Mouse (Mus musculus) Patski (cell line): Measurements from ENCODE around the gene Gbgt1. TPM values are rescaled to one million over a fixed set of nuclear protein-coding genes. Genes with fewer than 3 reads are reported as not detected.

ENCODE experiments used
- ATAC-seq: fragments of 100-300 bp; one replicate; pipeline ENCODE4 v1.8.0; 2021
- CTCF ChIA-PET: fragments of 350-600 bp; sonication (Branson Sonifier 250); formaldehyde crosslinking; loops from one replicate; lab custom pipeline; 2022; ENCODE audit warnings: inconsistent platforms; lab: Charles Lee
- POLR2A ChIA-PET: fragments of 350-600 bp; sonication (Branson Sonifier 250); formaldehyde crosslinking; loops from one replicate; lab custom pipeline; 2022; ENCODE audit warnings: antibody characterized with exemption, inconsistent platforms; lab: Charles Lee
- DNase-seq: peaks from one replicate; pipeline ENCODE4 v3.0.0-alpha.2; 2011; ENCODE audit warnings: low read depth, low spot score
- H3K27me3 ChIP-seq: fragments of 371-371 bp; one replicate; pipeline ENCODE4 v1.5.1; 2021
- CTCF ChIP-seq: fragments of 100-300 bp; IDR thresholded peaks from one replicate; pipeline ENCODE4 v1.5.1; 2021
- in situ Hi-C: fragments of 300-500 bp; cut with MboI; formaldehyde crosslinking; loops from 3 replicates; pipeline ENCODE4 v1.11.1; 2018; ENCODE audit warnings: low pct_unique_long_range_greater_than_20kb, mixed read lengths
- polyA plus RNA-seq: library from polyadenylated mRNA; unstranded; gene quantifications from one replicate; pipeline ENCODE4 v1.2.3, GENCODE M21; 2021

Gbgt1 gene
- polyA plus RNA-seq, 1 experiment from 2014 or later = not detected

DNA sequence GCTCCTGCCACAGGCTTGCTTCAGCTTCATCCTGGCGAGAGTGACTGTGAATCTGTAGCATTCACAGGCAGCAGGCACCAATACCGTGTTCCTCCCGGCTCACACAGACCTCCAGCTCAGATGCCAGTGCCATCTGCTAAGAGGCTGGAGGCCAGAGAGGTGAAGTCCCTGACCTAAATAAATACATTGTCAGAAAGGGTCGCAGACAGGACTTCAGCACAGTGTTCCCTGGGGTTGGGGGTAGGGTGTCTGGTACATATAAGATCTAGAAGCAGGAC, 38.5 kb downstream of the Gbgt1 start:
- TF ChIP-seq CTCF = no peak
- no peak for ATAC-seq
- CTCF ChIA-PET = interaction anchor here (0.8 kb wide), 1 partner anchor 13 kb away, joined by 5 read pairs; no protein-coding TSS in a partner anchor

DNA sequence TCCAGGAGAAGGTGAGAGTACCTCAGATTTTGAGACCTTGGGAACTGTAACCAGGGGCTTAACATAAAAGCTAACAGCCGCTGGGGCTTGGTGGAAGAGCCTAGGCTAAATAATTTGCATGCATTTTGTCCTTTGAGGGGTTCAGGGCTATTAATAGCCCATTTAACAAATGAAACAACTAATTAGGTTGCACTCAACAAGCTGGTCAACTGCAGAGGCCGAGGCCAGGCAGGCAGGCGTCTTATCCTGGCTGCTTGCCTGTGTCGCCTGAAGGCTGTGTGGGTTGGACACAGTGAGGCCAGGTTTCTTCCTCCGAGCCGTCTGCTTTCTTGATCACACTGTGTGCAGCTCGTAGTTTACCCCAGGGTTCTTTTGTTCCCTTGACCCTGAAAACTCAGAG, 39.0 kb downstream of the Gbgt1 start:
- no peak for ATAC-seq
- no peaks in the 10 kb centered on the region for H3K27me3 ChIP-seq
- TF ChIP-seq CTCF = no peak
- ChIA-PET CTCF (interaction anchor here (0.8 kb wide), 1 partner anchor 12 kb away, joined by 5 read pairs; no protein-coding TSS in a partner anchor), POLR2A (interaction anchor here (1.3 kb wide), 1 partner anchor 18 kb away, joined by 4 read pairs; no protein-coding TSS in a partner anchor)
- in situ Hi-C loops = no loop called here
- no peak for DNase-seq

More for the DNA sequence above, 38.5 kb downstream of the Gbgt1 start:
- H3K27me3 ChIP-seq = no peaks in the 10 kb centered on the region
- in situ Hi-C loops = no loop called here
- POLR2A ChIA-PET = interaction anchor here (1.3 kb wide), 1 partner anchor 18 kb away, joined by 4 read pairs; no protein-coding TSS in a partner anchor
- DNase-seq = no peak

DNA sequence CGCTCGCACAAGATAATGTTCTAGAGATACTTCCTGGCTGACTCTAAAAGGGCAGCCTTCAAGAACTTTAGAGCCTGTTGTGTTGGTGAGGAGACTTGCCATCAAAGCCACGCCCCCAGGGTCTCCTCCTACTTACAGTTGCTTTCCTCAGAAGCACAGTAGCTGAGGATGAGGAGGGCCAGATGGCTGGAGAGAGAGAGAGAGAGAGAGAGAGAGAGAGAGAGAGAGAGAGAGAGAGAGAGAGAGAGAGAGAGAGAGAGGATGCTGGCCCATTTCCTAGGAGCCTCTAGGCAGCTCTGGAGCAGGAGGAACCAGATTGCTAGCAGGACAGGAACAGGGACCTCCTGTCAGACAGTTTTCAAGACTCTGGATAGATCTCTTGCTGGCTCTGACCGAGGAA, 39.5 kb downstream of the Gbgt1 start:
- in situ Hi-C loops = no loop called here
- ChIA-PET POLR2A (no interaction called here), CTCF (interaction anchor here (0.8 kb wide), 1 partner anchor 12 kb away, joined by 5 read pairs; no protein-coding TSS in a partner anchor)
- H3K27me3 ChIP-seq = no peaks in the 10 kb centered on the region
- TF ChIP-seq CTCF = no peak
- no peak for DNase-seq
- no peak for ATAC-seq

DNA sequence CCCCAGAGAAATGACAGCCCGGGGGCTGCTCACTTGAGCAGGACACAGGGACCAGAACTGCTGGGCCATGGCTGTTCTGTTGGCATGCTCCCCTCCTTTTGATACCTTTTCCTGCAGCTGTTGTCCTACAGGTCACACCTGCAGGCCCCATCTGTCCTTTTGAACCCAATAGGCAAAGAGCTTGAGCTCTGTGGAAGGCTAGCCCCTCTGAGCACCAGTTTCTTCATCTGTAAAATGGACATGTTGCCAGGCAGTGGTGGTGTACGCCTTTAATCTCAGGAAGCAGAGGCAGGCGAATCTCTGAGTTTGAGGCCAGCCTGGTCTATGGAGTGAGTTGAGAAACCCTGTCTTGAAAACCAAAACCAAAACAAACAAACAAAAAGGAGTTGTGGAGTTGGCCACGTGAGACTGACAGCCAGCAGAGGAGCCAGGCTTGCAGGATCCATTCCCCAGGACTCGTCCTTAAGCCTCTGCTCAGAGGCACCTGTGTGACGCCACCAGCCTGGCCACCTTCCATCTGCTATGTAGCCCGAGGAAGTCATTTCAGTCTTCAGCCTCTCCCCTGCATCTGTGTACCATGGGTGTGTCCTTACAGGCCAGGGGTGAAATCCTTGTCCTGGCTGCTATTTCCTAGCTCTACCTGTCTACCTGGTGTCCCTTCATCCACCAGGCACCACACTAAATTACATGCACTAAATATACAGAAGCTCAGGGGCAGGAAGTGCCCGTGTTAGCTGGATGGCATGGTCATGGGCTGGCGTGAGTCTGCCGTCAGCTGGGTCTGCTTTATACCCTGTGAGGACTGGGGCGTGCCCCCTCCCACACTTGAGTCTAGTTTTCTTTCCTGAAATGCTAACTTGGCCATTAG, 40.3 kb downstream of the Gbgt1 start:
- CTCF ChIA-PET = interaction anchor here (1.1 to 2.1 kb wide), 2 partner anchors 20 to 26 kb away, joined by 5 to 6 read pairs; no protein-coding TSS in a partner anchor
- POLR2A ChIA-PET = interaction anchor here (1.1 kb wide), 1 partner anchor 14 kb away, joined by 3 read pairs; no protein-coding TSS in a partner anchor
- no peak for TF ChIP-seq CTCF
- in situ Hi-C loops = no loop called here
- no peaks in the 10 kb centered on the region for H3K27me3 ChIP-seq
- DNase-seq = no peak
- no peak for ATAC-seq

DNA sequence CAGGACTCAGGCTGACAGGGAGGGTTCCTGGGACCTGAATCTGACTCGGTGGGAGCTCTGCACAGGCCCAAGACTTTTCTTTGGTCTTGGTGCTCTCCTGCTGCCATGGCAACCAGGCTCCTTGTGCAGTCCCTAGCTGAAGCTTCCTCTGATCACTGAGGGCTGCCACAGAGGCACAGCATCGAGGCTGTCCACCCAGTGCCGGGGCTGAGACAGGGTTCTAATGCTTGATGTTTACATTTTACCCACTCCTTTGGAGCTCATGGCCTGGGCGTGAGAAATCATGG, 40.9 kb downstream of the Gbgt1 start:
- no peak for TF ChIP-seq CTCF
- CTCF ChIA-PET = interaction anchor here (1.1 to 2.1 kb wide), 2 partner anchors 21 to 26 kb away, joined by 5 to 6 read pairs; no protein-coding TSS in a partner anchor
- POLR2A ChIA-PET = interaction anchor here (1.1 kb wide), 1 partner anchor 15 kb away, joined by 3 read pairs; no protein-coding TSS in a partner anchor
- ATAC-seq (no peak), DNase-seq (no peak)
- H3K27me3 ChIP-seq = no peaks in the 10 kb centered on the region
- in situ Hi-C loops = no loop called here

- ATAC-seq = no peak
- in situ Hi-C loops = no loop called here
- TF ChIP-seq CTCF = no peak
Measured at GRCm38 (mm10) chr2:28537995-28538816, 41.5 kb downstream of the Gbgt1 start.

DNA sequence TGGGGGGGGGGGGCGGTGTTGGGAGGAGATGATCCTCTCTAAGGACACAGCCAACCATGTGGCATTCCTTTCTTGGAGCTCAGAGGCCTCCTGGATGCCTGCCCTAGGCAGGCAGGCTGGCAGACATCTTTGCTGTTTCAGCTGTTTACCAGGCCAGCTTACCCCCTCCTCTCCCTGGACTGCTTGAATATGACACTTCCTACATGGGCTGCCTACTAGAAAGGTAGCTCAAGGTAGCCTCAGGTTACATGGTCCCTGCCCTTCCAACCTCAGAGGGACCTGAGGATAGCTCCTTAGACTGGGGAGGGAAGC, 42.1 kb downstream of the Gbgt1 start:
- ATAC-seq = no peak
- in situ Hi-C loops = no loop called here
- CTCF ChIA-PET = interaction anchor here (0.9 to 2.3 kb wide), 5 partner anchors 9 to 27 kb away, joined by 3 to 13 read pairs (median 5); no protein-coding TSS in a partner anchor
- H3K27me3 ChIP-seq = no peaks in the 10 kb centered on the region
- no peak for DNase-seq
- no peak for TF ChIP-seq CTCF
- POLR2A ChIA-PET = interaction anchor here (1.0 kb wide), 2 partner anchors 10 to 15 kb away, joined by 3 read pairs; no protein-coding TSS in a partner anchor

More at GRCm38 (mm10) chr2:28537995-28538816, 41.5 kb downstream of the Gbgt1 start:
- H3K27me3 ChIP-seq = no peaks in the 10 kb centered on the region
- ChIA-PET CTCF (interaction anchor here (0.9 to 2.3 kb wide), 6 partner anchors 10 to 27 kb away, joined by 3 to 13 read pairs (median 6); no protein-coding TSS in a partner anchor), POLR2A (interaction anchor here (1.0 kb wide), 1 partner anchor 11 kb away, joined by 3 read pairs; no protein-coding TSS in a partner anchor)
- DNase-seq = no peak

- ChIA-PET CTCF (interaction anchor here (0.9 to 2.3 kb wide), 7 partner anchors 9 to 28 kb away, joined by 3 to 13 read pairs (median 5); no protein-coding TSS in a partner anchor), POLR2A (interaction anchor here (1.0 kb wide), 2 partner anchors 10 to 16 kb away, joined by 3 read pairs; no protein-coding TSS in a partner anchor)
- in situ Hi-C loops = no loop called here
- TF ChIP-seq CTCF = no peak
- DNase-seq = no peak
- H3K27me3 ChIP-seq = no peaks in the 10 kb centered on the region
- ATAC-seq = no peak
Measured at GRCm38 (mm10) chr2:28539206-28539605, 42.5 kb downstream of the Gbgt1 start.

- ChIA-PET POLR2A (interaction anchor here (1.0 kb wide), 1 partner anchor 16 kb away, joined by 3 read pairs; no protein-coding TSS in a partner anchor), CTCF (interaction anchor here (1.0 to 2.3 kb wide), 3 partner anchors 8 to 24 kb away, joined by 3 to 13 read pairs (median 3); no protein-coding TSS in a partner anchor)
- no peak for DNase-seq
- no peak for ATAC-seq
- no peak for TF ChIP-seq CTCF
- H3K27me3 ChIP-seq = no peaks in the 10 kb centered on the region
- in situ Hi-C loops = no loop called here
Measured at GRCm38 (mm10) chr2:28539949-28540348, 43.3 kb downstream of the Gbgt1 start.
